18 mouse cellular contexts compared by ENCODE assay signal in the genomic region with DNA sequence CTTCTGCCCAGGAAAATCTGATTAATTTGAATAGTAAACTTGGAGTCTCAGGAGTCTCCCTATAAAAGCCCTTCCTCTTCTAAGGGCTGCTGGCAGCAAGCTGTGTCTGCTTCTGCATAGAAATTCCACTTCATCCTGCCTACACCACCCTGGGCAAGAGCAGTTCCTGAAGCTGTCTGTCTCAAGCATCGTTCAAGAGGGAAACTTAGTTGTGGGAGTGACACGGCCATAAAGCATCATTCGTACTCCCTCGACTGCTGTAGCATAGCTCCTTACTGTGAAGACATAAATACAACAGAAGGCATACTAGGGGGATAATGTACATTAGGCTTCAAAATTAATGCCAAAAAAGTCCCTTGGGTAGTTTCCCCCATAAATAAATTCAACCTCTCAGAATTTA. TPM values are rescaled to one million over a fixed set of nuclear protein-coding genes. Genes with fewer than 3 reads are reported as not detected.
"Had no signal": no experiment of that assay in that cellular context is flagged by ENCODE, and none has a peak within 500 bp of the region (broad histone marks: within the 10 kb centered on the region; RNA-seq: fewer than 3 reads in every experiment).

No protein-coding gene starts in this region.

- H3K27me3 ChIP-seq: limb, embryonic 12.5 days; liver, embryonic 13.5 days; lung, embryonic 15.5 days; megakaryocyte, embryonic 14.5 days had no signal

- H3K9ac ChIP-seq: limb, embryonic 12.5 days; liver, embryonic 13.5 days; liver, postnatal 0 days; lung, embryonic 15.5 days; neural tube, embryonic 12.5 days had no signal

- H3K36me3 ChIP-seq: limb, embryonic 12.5 days; liver, embryonic 13.5 days; lung, embryonic 15.5 days; neural tube, embryonic 12.5 days had no signal

- H3K27ac ChIP-seq: kidney, postnatal 0 days; layer of hippocampus, adult 2 months; limb, embryonic 12.5 days; liver, embryonic 13.5 days; lung, embryonic 15.5 days; macrophage; neural tube, embryonic 12.5 days had no signal

- H3K4me2 ChIP-seq: limb, embryonic 12.5 days; liver, embryonic 13.5 days; lung, embryonic 15.5 days; neural tube, embryonic 12.5 days had no signal

- ATAC-seq: liver, postnatal 0 days had no signal

- DNase-seq: kidney, adult 9 months; kidney, postnatal 4 days; liver; liver, embryonic 13.5 days; liver, postnatal 0 days; lung, postnatal 14 days; right cerebral cortex, adult 18-20 months; right cerebral cortex, postnatal 25 days; thymus, postnatal 36 days had no signal

- H3K9me3 ChIP-seq: limb, embryonic 12.5 days; liver, embryonic 13.5 days; lung, embryonic 15.5 days; megakaryocyte, embryonic 14.5 days; neural tube, embryonic 12.5 days had no signal

- H3K4me1 ChIP-seq: liver, embryonic 13.5 days; lung, embryonic 15.5 days; megakaryocyte, embryonic 14.5 days had no signal

- H3K4me3 ChIP-seq: layer of hippocampus, adult 2 months; limb, embryonic 12.5 days; liver, embryonic 13.5 days; lung, embryonic 15.5 days; megakaryocyte, embryonic 14.5 days; neural tube, embryonic 12.5 days had no signal

RNA-seq across cellular contexts. Expression of gene Dbx2, which starts 45.8 kb away (rescaled TPM):
- total RNA-seq: monocyte, adult 5-6 weeks had no signal
- polyA plus RNA-seq: liver, embryonic 13.5 days; liver, postnatal 0 days; lung, embryonic 15.5 days; macrophage; stomach, embryonic 16.5 days had no signal
